Mouse (Mus musculus): ENCODE data around the gene Nat14.
"Not testable (repeated sequence)": the region's sequence is repeated elsewhere in the genome, so short reads cannot be mapped to it uniquely, and the experiment has no call there.

The Nat14 gene

GRCm38 (mm10) chr7:4921824-4922482 lies at the start of gene Nat14:
Nat14 (plus strand) TSS chr7:4922028.
- DNase-seq (ENCODE audit: low read depth), result no peak

GRCm38 (mm10) chr7:4876753-4877221 lies 45.0 kb upstream of the Nat14 start, which contains the start of gene Isoc2a:
Isoc2a (plus strand) TSS chr7:4877153.
- peak; percentile 96 for DNase-seq (ENCODE audit: low read depth)

GRCm38 (mm10) chr7:4877226-4877625 lies 44.6 kb upstream of the Nat14 start:
- no peak for DNase-seq (ENCODE audit: low read depth)

GRCm38 (mm10) chr7:4878186-4878585 lies 43.6 kb upstream of the Nat14 start:
- peak; percentile 63 for DNase-seq (ENCODE audit: low read depth)

GRCm38 (mm10) chr7:4879036-4879435 lies 42.8 kb upstream of the Nat14 start:
- DNase-seq (ENCODE audit: low read depth), result not testable (repeated sequence)

GRCm38 (mm10) chr7:4886680-4887079 lies 35.1 kb upstream of the Nat14 start:
- no peak for DNase-seq (ENCODE audit: low read depth)

GRCm38 (mm10) chr7:4895186-4895585 lies 26.6 kb upstream of the Nat14 start:
- no peak for DNase-seq (ENCODE audit: low read depth)

GRCm38 (mm10) chr7:4898851-4899648 lies 22.8 kb upstream of the Nat14 start:
- no peak for DNase-seq (ENCODE audit: low read depth)

- DNase-seq (ENCODE audit: low read depth), result no peak
Measured at GRCm38 (mm10) chr7:4899649-4900522, 21.9 kb upstream of the Nat14 start.

- DNase-seq (ENCODE audit: low read depth), result no peak
Measured at GRCm38 (mm10) chr7:4900523-4900851, 21.3 kb upstream of the Nat14 start.

GRCm38 (mm10) chr7:4901171-4901570 lies 20.7 kb upstream of the Nat14 start:
- DNase-seq (ENCODE audit: low read depth), result peak; percentile 68

GRCm38 (mm10) chr7:4902404-4902803 lies 19.4 kb upstream of the Nat14 start:
- no peak for DNase-seq (ENCODE audit: low read depth)

- DNase-seq (ENCODE audit: low read depth), result no peak
Measured at GRCm38 (mm10) chr7:4906466-4906950, 15.3 kb upstream of the Nat14 start, which contains the start of gene Gm36210. Gm36210 (minus strand) TSS chr7:4906516.

- DNase-seq (ENCODE audit: low read depth), result peak; percentile 58
Measured at GRCm38 (mm10) chr7:4911561-4911960, 10.3 kb upstream of the Nat14 start.

GRCm38 (mm10) chr7:4912248-4912647 lies 9.6 kb upstream of the Nat14 start:
- DNase-seq (ENCODE audit: low read depth), result peak; percentile 34

GRCm38 (mm10) chr7:4915007-4915665 lies 6.7 kb upstream of the Nat14 start, which contains the start of gene Zfp628:
Zfp628 (plus strand) TSS chr7:4915217.
- DNase-seq (ENCODE audit: low read depth), result peak; percentile 98

- DNase-seq (ENCODE audit: low read depth), result no peak
Measured at GRCm38 (mm10) chr7:4915669-4916416, 6.0 kb upstream of the Nat14 start.

- DNase-seq (ENCODE audit: low read depth), result no peak
Measured at GRCm38 (mm10) chr7:4917494-4917893, 4.3 kb upstream of the Nat14 start.

- DNase-seq (ENCODE audit: low read depth), result no peak
Measured at GRCm38 (mm10) chr7:4918681-4919080, 3.1 kb upstream of the Nat14 start.

- no peak for DNase-seq (ENCODE audit: low read depth)
Measured at GRCm38 (mm10) chr7:4919096-4919495, 2.7 kb upstream of the Nat14 start.

- DNase-seq (ENCODE audit: low read depth), result no peak
Measured at GRCm38 (mm10) chr7:4919971-4920370, 1.9 kb upstream of the Nat14 start.

All from induced T-regulatory cell, adult 2 months (primary cell).